Mouse (Mus musculus) ES-Bruce4 (cell line): ENCODE results near the gene Cpe.

Experiments used
- CTCF ChIP-seq: IDR thresholded peaks from one replicate; pipeline ENCODE4 v1.8.1; 2011; ENCODE audit warnings: low read depth, low read length
- EP300 ChIP-seq: IDR thresholded peaks from 2 replicates; pipeline ENCODE4 v1.6.1; 2011; ENCODE audit warnings: low read depth, low read length; ENCODE audit not compliant: insufficient read depth

DNA sequence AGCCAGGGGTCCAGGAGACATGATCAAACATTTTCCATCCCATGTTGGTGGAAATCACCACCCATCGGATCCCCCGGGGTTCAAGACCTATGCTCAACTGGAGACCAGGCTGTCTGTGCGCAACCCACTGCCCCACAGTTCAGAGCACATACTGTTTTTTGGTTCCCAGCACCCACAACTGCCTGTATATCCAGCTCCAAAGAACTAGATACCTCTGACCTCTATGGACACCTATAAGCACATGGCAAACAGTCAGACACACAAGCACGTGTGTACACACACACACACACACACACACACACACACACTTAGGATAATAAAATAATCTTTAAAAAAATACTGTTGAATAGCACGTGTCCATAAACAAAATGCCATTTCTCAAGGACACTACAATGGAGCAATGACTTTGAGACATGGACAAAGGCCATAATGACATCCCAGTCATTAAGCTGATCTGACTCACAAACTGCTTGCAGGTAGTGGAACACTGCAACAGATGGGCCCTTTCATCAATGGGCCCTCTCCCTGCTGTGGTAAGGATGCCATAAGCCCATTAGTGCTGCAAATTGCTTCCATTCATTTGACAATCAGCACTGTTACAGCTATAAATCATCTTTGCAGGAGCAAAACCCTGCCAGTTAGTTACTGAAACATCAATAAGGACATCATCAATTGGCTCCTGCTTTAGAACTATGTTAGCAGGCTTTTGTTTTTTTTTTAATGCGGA, 63.7 kb downstream of the Cpe start:
- TF ChIP-seq CTCF (no peak), EP300 (no peak)
